Mouse (Mus musculus): ENCODE measurements around the gene Ddr1.

DNA sequence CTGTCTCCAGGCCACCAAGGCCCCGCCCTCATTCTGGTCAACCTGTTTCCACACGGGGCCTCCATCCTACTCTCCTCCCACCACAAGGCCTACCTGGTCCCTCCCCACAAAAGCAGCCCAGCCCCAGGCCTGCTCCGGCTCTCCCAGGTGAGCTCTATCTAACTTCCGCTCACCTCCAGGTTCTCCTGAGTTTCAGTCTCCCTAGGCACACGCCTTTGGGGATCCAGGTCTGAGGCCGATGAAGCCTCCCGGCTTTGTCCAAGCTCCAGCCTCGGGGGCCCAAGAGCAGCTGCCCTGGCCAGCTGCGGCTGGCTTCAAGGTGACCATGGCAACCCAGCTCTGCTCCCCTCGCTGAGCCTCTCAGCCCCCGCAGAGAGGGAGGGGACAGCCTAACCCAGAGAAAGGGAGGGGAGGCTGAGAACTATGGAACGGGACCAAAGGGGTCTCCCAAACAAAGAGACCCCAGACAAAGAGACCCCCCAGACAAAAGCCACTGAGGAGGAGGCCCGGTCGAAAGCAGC is 610 bp downstream of the Ddr1 start:
- TF ChIP-seq MYOG (IDR thresholded peaks at IDR 0.05; ENCODE audit: control insufficient read depth, extremely low read depth, insufficient read length) (no peak), USF1 (IDR thresholded peaks at IDR 0.05; ENCODE audit: low read depth) (no peak), CTCF (IDR thresholded peaks at IDR 0.05; ENCODE audit: control insufficient read depth, insufficient read depth, insufficient read length) (no peak), FOSL1 (IDR thresholded peaks at IDR 0.05; ENCODE audit: insufficient read depth, low read length, poor library complexity, severe bottlenecking) (no peak), CEBPB (IDR thresholded peaks at IDR 0.05; ENCODE audit: low read depth) (no peak)

All from C2C12 (cell line).